Mouse (Mus musculus) myocyte (in vitro differentiated cells): Measurements from ENCODE around the gene Wwtr1. TPM values are rescaled to one million over a fixed set of nuclear protein-coding genes. Genes with fewer than 3 reads are reported as not detected.

ENCODE experiments used
- H3K27me3 ChIP-seq: one replicate; pipeline ENCODE4 v1.6.1; 2011; ENCODE audit not compliant: control insufficient read depth, insufficient read depth, insufficient read length
- H3K36me3 ChIP-seq: one replicate; pipeline ENCODE4 v1.6.1; 2011; ENCODE audit not compliant: control insufficient read depth, insufficient read depth
- H3K4me2 ChIP-seq: one replicate; pipeline ENCODE4 v1.6.1; 2011; ENCODE audit warnings: low read depth, control low read depth
- H3K4me3 ChIP-seq: one replicate; pipeline ENCODE4 v1.5.1; 2011; ENCODE audit warnings: mild to moderate bottlenecking, control low read depth, moderate library complexity
- H3K79me2 ChIP-seq: one replicate; pipeline ENCODE4 v1.6.1; 2011; ENCODE audit not compliant: control insufficient read depth, insufficient read depth
- H3ac ChIP-seq: one replicate; pipeline ENCODE4 v1.6.1; 2011; ENCODE audit not compliant: control insufficient read depth, insufficient read length
- CEBPB ChIP-seq: IDR thresholded peaks from 2 replicates; pipeline ENCODE4 v1.6.1; 2011; ENCODE audit warnings: mild to moderate bottlenecking, moderate library complexity; ENCODE audit not compliant: poor library complexity, insufficient read depth, severe bottlenecking
- E2F4 ChIP-seq: IDR thresholded peaks from one replicate; pipeline ENCODE4 v1.6.1; 2011; ENCODE audit warnings: mild to moderate bottlenecking, control low read depth, moderate library complexity; ENCODE audit not compliant: insufficient read depth
- MAX ChIP-seq: IDR thresholded peaks from one replicate; pipeline ENCODE4 v1.6.1; 2011; ENCODE audit warnings: low read depth, mild to moderate bottlenecking, control low read depth
- MYOD1 ChIP-seq, 3 experiments: IDR thresholded peaks; one replicate each; pipeline ENCODE4 v1.6.1; 2011; ENCODE audit warnings: control low read depth in 2 of 3, low read depth in 2 of 3, mild to moderate bottlenecking in 2 of 3, moderate library complexity in 1 of 3; ENCODE audit not compliant: insufficient read length in 2 of 3, control insufficient read depth in 1 of 3
- MYOG ChIP-seq, 3 experiments: IDR thresholded peaks; one replicate each; pipeline ENCODE4 v1.6.1; 2011; ENCODE audit warnings: control low read depth in 2 of 3, low read depth in 2 of 3, mild to moderate bottlenecking in 2 of 3; ENCODE audit not compliant: insufficient read length in 2 of 3, control insufficient read depth in 1 of 3, insufficient read depth in 1 of 3
- POLR2A ChIP-seq: IDR thresholded peaks from one replicate; pipeline ENCODE4 v1.6.1; 2011; ENCODE audit warnings: low read depth, mild to moderate bottlenecking, control low read depth, moderate library complexity; ENCODE audit not compliant: insufficient read length
- POLR2AphosphoS2 ChIP-seq: IDR thresholded peaks from one replicate; pipeline ENCODE4 v1.6.1; 2011; ENCODE audit warnings: low read depth, control low read depth; ENCODE audit not compliant: insufficient read length
- REST ChIP-seq: IDR thresholded peaks from one replicate; pipeline ENCODE4 v1.6.1; 2011; ENCODE audit warnings: mild to moderate bottlenecking, control low read depth, moderate library complexity; ENCODE audit not compliant: insufficient read depth, insufficient read length
- SRF ChIP-seq: IDR thresholded peaks from one replicate; pipeline ENCODE4 v1.6.1; 2011; ENCODE audit warnings: low read depth; ENCODE audit not compliant: control insufficient read depth, insufficient read length
- TCF12 ChIP-seq: IDR thresholded peaks from one replicate; pipeline ENCODE4 v1.6.1; 2011; ENCODE audit warnings: mild to moderate bottlenecking, control low read depth; ENCODE audit not compliant: poor library complexity, insufficient read depth, severe bottlenecking
- TCF3 ChIP-seq: IDR thresholded peaks from one replicate; pipeline ENCODE4 v1.6.1; 2011; ENCODE audit warnings: low read depth, control low read depth; ENCODE audit not compliant: insufficient read length
- USF1 ChIP-seq: IDR thresholded peaks from one replicate; pipeline ENCODE4 v1.6.1; 2011; ENCODE audit warnings: low read depth, mild to moderate bottlenecking, control low read depth, moderate library complexity
- polyA plus RNA-seq: library from polyadenylated mRNA; unstranded; fragments of >200 nt; fragmentation: generic; extraction: Trizol; gene quantifications from one replicate; pipeline ENCODE4 v1.2.1, GENCODE M21; 2012; ENCODE audit warnings: missing spikeins

Wwtr1 gene
- polyA plus RNA-seq, 1 experiment: 63.1 TPM

- H3K79me2 ChIP-seq: no peaks in the 10 kb centered on the region
- H3K4me2 ChIP-seq: no peak overlapping the region
- H3K36me3 ChIP-seq: no peaks in the 10 kb centered on the region
- TF ChIP-seq SRF: no peak
- TF ChIP-seq TCF12: no peak
- no peak for TF ChIP-seq E2F4
- TF ChIP-seq POLR2AphosphoS2: no peak
- TF ChIP-seq CEBPB: no peak
- TF ChIP-seq MAX: no peak
- no peak for TF ChIP-seq MYOG (IDR thresholded peaks at IDR 0.05; ENCODE audit: control insufficient read depth in 1 of 3, insufficient read depth in 1 of 3, insufficient read length in 2 of 3, low read depth in 2 of 3)
- no peak for TF ChIP-seq POLR2A
- TF ChIP-seq USF1: no peak
- no peak for TF ChIP-seq TCF3
- TF ChIP-seq MYOD1 (IDR thresholded peaks at IDR 0.05; ENCODE audit: control insufficient read depth in 1 of 3, insufficient read length in 2 of 3, low read depth in 2 of 3): no peak
- TF ChIP-seq REST: no peak
- no peak overlapping the region for H3ac ChIP-seq
- H3K4me3 ChIP-seq: no peak overlapping the region
- H3K27me3 ChIP-seq: no peaks in the 10 kb centered on the region
Measured at GRCm38 (mm10) chr3:57420233-57420632, 155.5 kb downstream of the Wwtr1 start.

- Histone ChIP-seq H3K27me3 (no peaks in the 10 kb centered on the region), H3K36me3 (no peaks in the 10 kb centered on the region), H3K79me2 (no peaks in the 10 kb centered on the region), H3K4me2 (peak overlapping the region; percentile 72), H3ac (no peak overlapping the region), H3K4me3 (no peak overlapping the region)
- TF ChIP-seq SRF (no peak), TCF3 (no peak), MAX (no peak)
Measured at GRCm38 (mm10) chr3:57411535-57411934, 164.2 kb downstream of the Wwtr1 start.

Other genes starting within 250 kb of the Wwtr1 start
- 0.08 TPM for gene Tm4sf4, start 150.6 kb downstream of the Wwtr1 start, polyA plus RNA-seq
- gene Commd2, start 75.8 kb upstream of the Wwtr1 start, polyA plus RNA-seq: 38.7 TPM
- not detected for gene Ankub1, start 116.9 kb upstream of the Wwtr1 start, polyA plus RNA-seq
- gene Rnf13, start 160.2 kb upstream of the Wwtr1 start, polyA plus RNA-seq: 15.6 TPM